9 mouse cellular contexts compared by ENCODE assay signal in the genomic region with DNA sequence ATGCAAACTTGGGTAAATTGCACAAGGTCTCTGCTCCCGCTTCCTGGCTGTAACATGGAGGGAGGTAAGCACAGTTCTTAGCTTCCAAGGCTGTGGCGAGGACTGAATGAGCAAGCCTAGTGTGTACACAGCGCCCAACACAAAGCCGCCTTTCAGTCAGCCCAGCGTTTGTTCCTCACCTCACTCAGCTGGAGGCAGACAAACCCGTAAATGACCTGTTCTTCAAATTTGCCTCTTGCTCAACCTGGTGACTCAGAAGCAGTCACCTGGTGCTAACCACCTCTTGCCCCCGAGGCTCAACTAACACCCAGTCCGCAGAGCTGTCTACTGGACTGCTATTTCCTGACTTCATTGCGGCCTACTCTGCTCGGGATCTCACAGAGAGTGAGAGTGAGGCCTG. TPM values are rescaled to one million over a fixed set of nuclear protein-coding genes. Genes with fewer than 3 reads are reported as not detected.
DNase-seq lines count a peak whose midpoint lies in the region; ATAC-seq lines count a peak whose summit lies in the region.
"Had no signal": no experiment of that assay in that cellular context is flagged by ENCODE, and none has a peak within 500 bp of the region (broad histone marks: within the 10 kb centered on the region; RNA-seq: fewer than 3 reads in every experiment).

No protein-coding gene starts in this region.

- no peak overlapping the region for H3K9ac ChIP-seq in liver, embryonic 15.5 days

- ATAC-seq in liver, embryonic 15.5 days (ENCODE audit: insufficient read depth), result no peak

- no peaks in the 10 kb centered on the region for H3K9me3 ChIP-seq in liver, embryonic 15.5 days (replicated peaks)

- no peak overlapping the region for H3K4me2 ChIP-seq in liver, embryonic 15.5 days

- no peaks in the 10 kb centered on the region for H3K36me3 ChIP-seq in liver, embryonic 15.5 days (replicated peaks)

- peak; percentile 21 to 51 for DNase-seq in urinary bladder, postnatal 36 days (ENCODE audit: low spot score in 2 of 2)
- DNase-seq in urinary bladder, postnatal 10 days (ENCODE audit: low spot score), result no peak
- DNase-seq in forelimb bud, embryonic 11.5 days (ENCODE audit: low read depth, low spot score), result peak; percentile 62
- DNase-seq in gastrocnemius, postnatal 4 days (ENCODE audit: low spot score in 2 of 2), result no peak
- DNase-seq in frontal cortex, postnatal 36 days (ENCODE audit: low spot score in 2 of 2), result no peak
- no peak for DNase-seq in cerebellum, postnatal 36 days
- DNase-seq: adrenal gland, postnatal 25 days had no signal

- no peak overlapping the region for H3K4me3 ChIP-seq in liver, embryonic 15.5 days (replicated peaks)

- peak overlapping the region; percentile 45 for H3K27ac ChIP-seq in liver, embryonic 15.5 days (replicated peaks)

- peaks cover 63% of the 10 kb centered on the region for H3K4me1 ChIP-seq in liver, embryonic 15.5 days (replicated peaks)

- H3K27me3 ChIP-seq in liver, embryonic 15.5 days, result peaks cover 19% of the 10 kb centered on the region; the same call in 1 of the 2 replicates

- 66% methylated on average over 10 of the region's 10 CpGs for WGBS in liver, embryonic 15.5 days (ENCODE audit: insufficient replicate concordance)

RNA-seq across cellular contexts. Expression of gene Atp1a2, which starts 10.1 kb away (rescaled TPM):
- 0.39 and 0.40 TPM in 2 replicates for polyA plus RNA-seq in liver, embryonic 15.5 days (2015; fragmentation: Nextera tagmentation; extraction: Ambion mirVana)
- total RNA-seq in gastrocnemius, postnatal 4 days (2021), result 100 to 1,000 TPM; 454 to 465 TPM
- total RNA-seq: neutrophil, adult 5-6 weeks had no signal

RNA-seq across cellular contexts. Expression of gene Kcnj9, which starts 21.2 kb away (rescaled TPM):
- polyA plus RNA-seq in liver, embryonic 15.5 days (2015; fragmentation: Nextera tagmentation; extraction: Ambion mirVana), result 0.03 TPM in 1 of 2 replicates, not detected in the other
- total RNA-seq in gastrocnemius, postnatal 4 days (2021), result not detected
- total RNA-seq: neutrophil, adult 5-6 weeks had no signal

RNA-seq across cellular contexts. Expression of gene Kcnj10, which starts 33.1 kb away (rescaled TPM):
- polyA plus RNA-seq in liver, embryonic 15.5 days (2015; fragmentation: Nextera tagmentation; extraction: Ambion mirVana), result 0.09 and 0.12 TPM in 2 replicates
- 1 to 10 TPM; 2.2 to 2.3 TPM for total RNA-seq in gastrocnemius, postnatal 4 days (2021)
- total RNA-seq: neutrophil, adult 5-6 weeks had no signal

RNA-seq across cellular contexts. Expression of gene Igsf8, which starts 46.5 kb away (rescaled TPM):
- polyA plus RNA-seq in liver, embryonic 15.5 days (2015; fragmentation: Nextera tagmentation; extraction: Ambion mirVana), result 17.9 and 23.1 TPM in 2 replicates
- 10 to 100 TPM; 24.8 to 26.9 TPM for total RNA-seq in gastrocnemius, postnatal 4 days (2021)

RNA-seq across cellular contexts. Expression of gene Atp1a4, which starts 49.7 kb away (rescaled TPM):
- polyA plus RNA-seq in liver, embryonic 15.5 days (2015; fragmentation: Nextera tagmentation; extraction: Ambion mirVana), result 0.02 TPM in 1 of 2 replicates, not detected in the other
- total RNA-seq in gastrocnemius, postnatal 4 days (2021), result under 1 TPM; 0.17 to 0.18 TPM
- total RNA-seq: neutrophil, adult 5-6 weeks had no signal

Comparison
In these comparisons a context has a peak if more than half of its experiments do, and no peak if none do; other contexts are left out.
1. DNase-seq: peak in urinary bladder, postnatal 36 days (2 of 2) and forelimb bud, embryonic 11.5 days (single experiment); none in urinary bladder, postnatal 10 days (single experiment), gastrocnemius, postnatal 4 days (0 of 2), frontal cortex, postnatal 36 days (0 of 2) and cerebellum, postnatal 36 days (0 of 2).